In the genomic region with DNA sequence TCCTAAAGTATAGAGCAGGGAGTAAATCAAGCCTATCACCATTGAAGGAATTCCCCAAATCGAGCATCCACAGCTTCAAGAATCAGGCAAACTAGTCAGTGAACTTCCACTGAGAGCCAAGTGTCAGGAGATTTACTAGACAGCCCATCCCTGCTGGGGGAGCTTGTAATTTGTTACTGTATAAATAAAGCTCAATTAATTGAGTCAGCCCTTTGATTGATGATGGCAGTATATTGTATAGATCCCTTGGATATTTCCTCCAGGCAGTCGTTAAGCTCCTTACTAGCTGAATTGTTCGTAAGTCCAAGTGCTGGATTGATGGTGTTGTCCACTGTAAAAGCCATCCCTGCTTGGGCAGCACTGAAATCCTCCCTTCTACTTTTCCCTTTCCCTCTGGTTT, we compare ENCODE assay signal across 23 mouse cellular contexts.
"Had no signal": no experiment of that assay in that cellular context is flagged by ENCODE, and none has a peak within 500 bp of the region (broad histone marks: within the 10 kb centered on the region; RNA-seq: fewer than 3 reads in every experiment).

No protein-coding gene starts in this region.

- ATAC-seq: liver, postnatal 0 days; lung, postnatal 0 days; midbrain, embryonic 16.5 days had no signal

- H3K4me3 ChIP-seq: lung, embryonic 15.5 days; megakaryocyte, embryonic 14.5 days; midbrain, embryonic 10.5 days; midbrain, embryonic 12.5 days; myocyte; neural tube, embryonic 13.5 days; neural tube, embryonic 15.5 days had no signal

- H3K36me3 ChIP-seq: lung, embryonic 15.5 days; midbrain, embryonic 10.5 days; midbrain, embryonic 12.5 days; neural tube, embryonic 13.5 days; neural tube, embryonic 15.5 days had no signal

- H3K4me1 ChIP-seq: lung, embryonic 15.5 days; midbrain, embryonic 10.5 days; midbrain, embryonic 12.5 days; neural tube, embryonic 13.5 days had no signal

- H3K9me3 ChIP-seq: lung, embryonic 15.5 days; megakaryocyte, embryonic 14.5 days; midbrain, embryonic 10.5 days; midbrain, embryonic 12.5 days; neural tube, embryonic 13.5 days; neural tube, embryonic 15.5 days had no signal

- H3K4me2 ChIP-seq: lung, embryonic 15.5 days; midbrain, embryonic 12.5 days; neural tube, embryonic 13.5 days; neural tube, embryonic 15.5 days had no signal

- H3K9ac ChIP-seq: liver, postnatal 0 days; lung, embryonic 15.5 days; midbrain, embryonic 12.5 days; neural tube, embryonic 13.5 days; neural tube, embryonic 15.5 days had no signal

- H3K27ac ChIP-seq: lung, embryonic 15.5 days; macrophage; midbrain, embryonic 10.5 days; midbrain, embryonic 12.5 days; neural tube, embryonic 13.5 days; neural tube, embryonic 15.5 days had no signal

- H3K27me3 ChIP-seq: lung, embryonic 15.5 days; megakaryocyte, embryonic 14.5 days; midbrain, embryonic 12.5 days; neural tube, embryonic 15.5 days had no signal

- DNase-seq: liver, postnatal 0 days; lung, adult 2 months; lung, postnatal 14 days; lung, postnatal 36 days; midbrain, embryonic 14.5 days; retina, postnatal 1 day; right cerebral cortex, adult 18-20 months; right cerebral cortex, postnatal 25 days; right cerebral cortex, postnatal 4 days; spleen, adult 18-20 months; thymus, adult 18-20 months; thymus, postnatal 14 days; thymus, postnatal 36 days had no signal
